In genomic region chr12:116741300-116741699, GRCm38 (mm10) we compare ENCODE assay signal across 25 mouse cellular contexts.
DNase-seq lines count a peak whose midpoint lies in the region; ATAC-seq and TF ChIP-seq lines count a peak whose summit lies in the region.
"Had no signal": no experiment of that assay in that cellular context is flagged by ENCODE, and none has a peak within 500 bp of the region (broad histone marks: within the 10 kb centered on the region; RNA-seq: fewer than 3 reads in every experiment).

No protein-coding gene starts in this region.

- no peak overlapping the region for H3K4me3 ChIP-seq in forebrain, embryonic 15.5 days
- H3K4me3 ChIP-seq in forebrain, embryonic 11.5 days (ENCODE audit: low read depth, low read length) = no peak overlapping the region
- no peak overlapping the region for H3K4me3 ChIP-seq in hindbrain, embryonic 15.5 days
- no peak overlapping the region for H3K4me3 ChIP-seq in hindbrain, embryonic 13.5 days
- no peak overlapping the region for H3K4me3 ChIP-seq in kidney, postnatal 0 days (replicated peaks; ENCODE audit: low read depth, low read length)
- no peak overlapping the region for H3K4me3 ChIP-seq in kidney, embryonic 16.5 days (ENCODE audit: low read length)
- H3K4me3 ChIP-seq in limb, embryonic 15.5 days = no peak overlapping the region
- no peak overlapping the region for H3K4me3 ChIP-seq in limb, embryonic 10.5 days
- H3K4me3 ChIP-seq: embryonic facial prominence, embryonic 10.5 days; embryonic facial prominence, embryonic 12.5 days; forebrain, embryonic 12.5 days had no signal

- no peak overlapping the region for H3K27ac ChIP-seq in forebrain, embryonic 15.5 days (replicated peaks)
- no peak overlapping the region for H3K27ac ChIP-seq in forebrain, embryonic 11.5 days (ENCODE audit: low read depth, low read length)
- no peak overlapping the region for H3K27ac ChIP-seq in hindbrain, embryonic 15.5 days (replicated peaks)
- no peak overlapping the region for H3K27ac ChIP-seq in hindbrain, embryonic 13.5 days
- no peak overlapping the region for H3K27ac ChIP-seq in kidney, postnatal 0 days
- no peak overlapping the region for H3K27ac ChIP-seq in kidney, embryonic 16.5 days (ENCODE audit: low read length)
- H3K27ac ChIP-seq in limb, embryonic 15.5 days = no peak overlapping the region
- H3K27ac ChIP-seq in limb, embryonic 10.5 days = no peak overlapping the region
- H3K27ac ChIP-seq: embryonic facial prominence, embryonic 10.5 days; embryonic facial prominence, embryonic 12.5 days; forebrain, embryonic 12.5 days had no signal

- DNase-seq in forebrain, embryonic 11.5 days (ENCODE audit: low spot score) = no peak
- no peak for DNase-seq in kidney, postnatal 0 days (ENCODE audit: low spot score)
- DNase-seq in limb, embryonic 10.5 days (ENCODE audit: low spot score) = no peak
- DNase-seq: adrenal gland, adult 8-10 months; adrenal gland, postnatal 14 days; adrenal gland, postnatal 36 days; B cell, adult 2 months; cerebellum, adult 11-12 months; cerebellum, adult 2 months; cerebellum, adult 9-10 months; cerebellum, postnatal 10 days; cerebellum, postnatal 25 days had no signal

- H3K9ac ChIP-seq in forebrain, embryonic 15.5 days (replicated peaks) = no peak overlapping the region
- H3K9ac ChIP-seq in forebrain, embryonic 11.5 days (ENCODE audit: low read length) = no peak overlapping the region
- H3K9ac ChIP-seq in hindbrain, embryonic 15.5 days = no peak overlapping the region
- no peak overlapping the region for H3K9ac ChIP-seq in hindbrain, embryonic 13.5 days
- no peak overlapping the region for H3K9ac ChIP-seq in kidney, postnatal 0 days (ENCODE audit: low read depth, low read length)
- no peak overlapping the region for H3K9ac ChIP-seq in kidney, embryonic 16.5 days (replicated peaks; ENCODE audit: low read length)
- no peak overlapping the region for H3K9ac ChIP-seq in limb, embryonic 15.5 days
- H3K9ac ChIP-seq: embryonic facial prominence, embryonic 12.5 days; forebrain, embryonic 12.5 days had no signal

- 0 out of 2 replicates have a peak, but pooled peaks have one; percentile 11 for ATAC-seq in forebrain, embryonic 15.5 days (replicated peaks)
- ATAC-seq in forebrain, embryonic 11.5 days (replicated peaks; ENCODE audit: low FRiP score) = no peak
- ATAC-seq in hindbrain, embryonic 15.5 days (ENCODE audit: low FRiP score, low read depth) = peak; percentile 59
- no peak for ATAC-seq in hindbrain, embryonic 13.5 days (ENCODE audit: low FRiP score)
- 0 out of 2 replicates have a peak, but pooled peaks have one; percentile 25 for ATAC-seq in kidney, postnatal 0 days (replicated peaks; ENCODE audit: low FRiP score, low read depth)
- ATAC-seq in kidney, embryonic 16.5 days (ENCODE audit: low FRiP score, low TSS enrichment) = no peak
- 0 out of 2 replicates have a peak, but pooled peaks have one; percentile 28 for ATAC-seq in limb, embryonic 15.5 days (ENCODE audit: insufficient number of reproducible peaks, low FRiP score, low TSS enrichment, low read depth)
- ATAC-seq: activated CD4-positive, CD25-positive, alpha-beta regulatory T cell, adult 4 months; CD4-positive, CD25-positive, alpha-beta regulatory T cell, adult 4 months; forebrain, embryonic 14.5 days; Patski had no signal

- H3K36me3 ChIP-seq in forebrain, embryonic 15.5 days = no peaks in the 10 kb centered on the region
- H3K36me3 ChIP-seq in forebrain, embryonic 11.5 days (ENCODE audit: control insufficient read depth, insufficient read depth, low read length) = no peaks in the 10 kb centered on the region
- no peaks in the 10 kb centered on the region for H3K36me3 ChIP-seq in hindbrain, embryonic 15.5 days
- H3K36me3 ChIP-seq in hindbrain, embryonic 13.5 days = no peaks in the 10 kb centered on the region
- no peaks in the 10 kb centered on the region for H3K36me3 ChIP-seq in kidney, postnatal 0 days (ENCODE audit: insufficient read depth, low read length)
- H3K36me3 ChIP-seq in kidney, embryonic 16.5 days (ENCODE audit: insufficient read depth, low read length) = no peaks in the 10 kb centered on the region
- no peaks in the 10 kb centered on the region for H3K36me3 ChIP-seq in limb, embryonic 15.5 days
- H3K36me3 ChIP-seq in limb, embryonic 10.5 days = no peaks in the 10 kb centered on the region
- H3K36me3 ChIP-seq: embryonic facial prominence, embryonic 10.5 days; embryonic facial prominence, embryonic 12.5 days; forebrain, embryonic 12.5 days; G1E had no signal

- H3K9me3 ChIP-seq in forebrain, embryonic 15.5 days = no peaks in the 10 kb centered on the region
- H3K9me3 ChIP-seq in forebrain, embryonic 11.5 days (ENCODE audit: control insufficient read depth, low read length) = no peaks in the 10 kb centered on the region
- H3K9me3 ChIP-seq in hindbrain, embryonic 15.5 days = no peaks in the 10 kb centered on the region
- H3K9me3 ChIP-seq in hindbrain, embryonic 13.5 days = no peaks in the 10 kb centered on the region
- no peaks in the 10 kb centered on the region for H3K9me3 ChIP-seq in kidney, postnatal 0 days (replicated peaks; ENCODE audit: low read length)
- H3K9me3 ChIP-seq in kidney, embryonic 16.5 days (ENCODE audit: low read length) = no peaks in the 10 kb centered on the region
- H3K9me3 ChIP-seq in limb, embryonic 15.5 days = no peaks in the 10 kb centered on the region
- H3K9me3 ChIP-seq in limb, embryonic 10.5 days (replicated peaks) = no peaks in the 10 kb centered on the region
- H3K9me3 ChIP-seq: embryonic facial prominence, embryonic 10.5 days; embryonic facial prominence, embryonic 12.5 days; forebrain, embryonic 12.5 days had no signal

- no peaks in the 10 kb centered on the region for H3K4me1 ChIP-seq in forebrain, embryonic 15.5 days
- no peaks in the 10 kb centered on the region for H3K4me1 ChIP-seq in forebrain, embryonic 11.5 days (replicated peaks; ENCODE audit: control insufficient read depth, insufficient read depth, low read length)
- H3K4me1 ChIP-seq in hindbrain, embryonic 15.5 days (replicated peaks) = no peaks in the 10 kb centered on the region
- no peaks in the 10 kb centered on the region for H3K4me1 ChIP-seq in hindbrain, embryonic 13.5 days (replicated peaks)
- no peaks in the 10 kb centered on the region for H3K4me1 ChIP-seq in kidney, postnatal 0 days (replicated peaks; ENCODE audit: insufficient read depth, low read length)
- H3K4me1 ChIP-seq in kidney, embryonic 16.5 days (ENCODE audit: insufficient read depth, low read length) = no peaks in the 10 kb centered on the region
- no peaks in the 10 kb centered on the region for H3K4me1 ChIP-seq in limb, embryonic 15.5 days
- no peaks in the 10 kb centered on the region for H3K4me1 ChIP-seq in limb, embryonic 10.5 days
- H3K4me1 ChIP-seq: embryonic facial prominence, embryonic 10.5 days; embryonic facial prominence, embryonic 12.5 days; forebrain, embryonic 12.5 days had no signal

- no peak overlapping the region for H3K4me2 ChIP-seq in forebrain, embryonic 15.5 days (replicated peaks)
- H3K4me2 ChIP-seq in forebrain, embryonic 11.5 days (ENCODE audit: low read depth, low read length, severe bottlenecking) = no peak overlapping the region
- no peak overlapping the region for H3K4me2 ChIP-seq in hindbrain, embryonic 15.5 days
- H3K4me2 ChIP-seq in hindbrain, embryonic 13.5 days = no peak overlapping the region
- no peak overlapping the region for H3K4me2 ChIP-seq in kidney, postnatal 0 days (ENCODE audit: low read length)
- no peak overlapping the region for H3K4me2 ChIP-seq in kidney, embryonic 16.5 days (replicated peaks; ENCODE audit: low read depth, low read length)
- H3K4me2 ChIP-seq in limb, embryonic 15.5 days = no peak overlapping the region
- H3K4me2 ChIP-seq: embryonic facial prominence, embryonic 12.5 days; forebrain, embryonic 12.5 days had no signal

- no peak for TF ChIP-seq CTCF in kidney, postnatal 0 days (IDR thresholded peaks at IDR 0.05; ENCODE audit: low read depth)

- no peaks in the 10 kb centered on the region for H3K27me3 ChIP-seq in forebrain, embryonic 15.5 days
- no peaks in the 10 kb centered on the region for H3K27me3 ChIP-seq in forebrain, embryonic 11.5 days (ENCODE audit: control insufficient read depth, insufficient read depth, low read length)
- H3K27me3 ChIP-seq in hindbrain, embryonic 15.5 days = no peaks in the 10 kb centered on the region
- no peaks in the 10 kb centered on the region for H3K27me3 ChIP-seq in hindbrain, embryonic 13.5 days
- no peaks in the 10 kb centered on the region for H3K27me3 ChIP-seq in kidney, postnatal 0 days (ENCODE audit: insufficient read depth, low read length)
- H3K27me3 ChIP-seq in kidney, embryonic 16.5 days (ENCODE audit: insufficient read depth, low read length) = no peaks in the 10 kb centered on the region
- H3K27me3 ChIP-seq in limb, embryonic 15.5 days = no peaks in the 10 kb centered on the region
- no peaks in the 10 kb centered on the region for H3K27me3 ChIP-seq in limb, embryonic 10.5 days (ENCODE audit: low read depth, poor library complexity, severe bottlenecking)
- H3K27me3 ChIP-seq: embryonic facial prominence, embryonic 12.5 days; forebrain, embryonic 12.5 days; Patski had no signal

Comparison
In these comparisons a context has a peak if more than half of its experiments do, and no peak if none do; other contexts are left out.
1. ATAC-seq: peak in forebrain, embryonic 15.5 days (single experiment), hindbrain, embryonic 15.5 days (single experiment), kidney, postnatal 0 days (single experiment) and limb, embryonic 15.5 days (single experiment); none in forebrain, embryonic 11.5 days (single experiment), hindbrain, embryonic 13.5 days (single experiment) and kidney, embryonic 16.5 days (single experiment).